Mouse (Mus musculus) kidney, embryonic 14.5 days (tissue): ENCODE data around the gene Mynn. TPM values are rescaled to one million over a fixed set of nuclear protein-coding genes. Genes with fewer than 3 reads are reported as not detected.
"Not testable (repeated sequence)": the region's sequence is repeated elsewhere in the genome, so short reads cannot be mapped to it uniquely, and the experiment has no call there.

ENCODE experiments used
- ATAC-seq: fragments of 200-750 bp; cut with Nextera tagmentation; 2 replicates; pipeline ENCODE4 v1.8.0; 2017; ENCODE audit warnings: moderate number of reproducible peaks, mild to moderate bottlenecking, moderate TSS enrichment, moderate library complexity; ENCODE audit not compliant: low FRiP score, low TSS enrichment
- H3K27ac ChIP-seq: fragments of 300-500 bp; sonication (generic); 2 replicates; pipeline ENCODE4 v1.5.1; 2014; ENCODE audit warnings: low read depth, mild to moderate bottlenecking, low read length, moderate library complexity, mixed read lengths
- H3K27me3 ChIP-seq: fragments of 300-500 bp; sonication (generic); 2 replicates; pipeline ENCODE4 v1.6.1; 2014; ENCODE audit warnings: mild to moderate bottlenecking, low read length; ENCODE audit not compliant: control insufficient read depth, insufficient read depth
- H3K36me3 ChIP-seq: fragments of 300-500 bp; sonication (generic); 2 replicates; pipeline ENCODE4 v1.6.1; 2014; ENCODE audit warnings: low read length, mixed read lengths; ENCODE audit not compliant: control insufficient read depth, insufficient read depth
- H3K4me1 ChIP-seq: fragments of 300-500 bp; sonication (generic); 2 replicates; pipeline ENCODE4 v1.6.1; 2014; ENCODE audit warnings: low read length, mixed read lengths; ENCODE audit not compliant: control insufficient read depth, insufficient read depth
- H3K4me2 ChIP-seq: fragments of 300-500 bp; sonication (generic); replicated peaks from 2 replicates; pipeline ENCODE4 v1.6.1; 2014; ENCODE audit warnings: low read depth, mild to moderate bottlenecking, low read length
- H3K4me3 ChIP-seq: fragments of 300-500 bp; sonication (generic); 2 replicates; pipeline ENCODE4 v1.5.1; 2014; ENCODE audit warnings: mild to moderate bottlenecking, low read length
- H3K9ac ChIP-seq: fragments of 300-500 bp; sonication (generic); 2 replicates; pipeline ENCODE4 v1.6.1; 2014; ENCODE audit warnings: low read depth, mild to moderate bottlenecking, low read length, moderate library complexity
- H3K9me3 ChIP-seq: fragments of 300-500 bp; sonication (generic); 2 replicates; pipeline ENCODE4 v1.6.1; 2016; ENCODE audit warnings: low read length; ENCODE audit not compliant: control insufficient read depth
- WGBS: fragments of 180-500 bp; shearing (Covaris S2); extraction: QIAGEN DNeasy Blood & Tissue Kit; methylation state at CpG from one replicate; pipeline ENCODE4 v1.1.7; 2014; 5-methylcytosine and 5-hydroxymethylcytosine counted together
- polyA plus RNA-seq: library from polyadenylated mRNA; unstranded; fragments of >200 nt; fragmentation: Nextera tagmentation; extraction: Ambion mirVana; gene quantifications from 2 replicates; pipeline ENCODE4 v1.2.1, GENCODE M21; 2014

The Mynn gene
- polyA plus RNA-seq, result 27.2 and 38.1 TPM in 2 replicates

GRCm38 (mm10) chr3:30602065-30602739 lies at the start of gene Mynn:
Mynn (plus strand) TSS chr3:30602065.
- peak within 1 kb of the TSS; percentile 87 for H3K9ac ChIP-seq
- H3K36me3 ChIP-seq, result peaks cover 16% of the 10 kb centered on the region
- ATAC-seq, result peak; percentile 93
- under 1% methylated on average over 40 of the region's 40 CpGs for WGBS
- peak within 1 kb of the TSS; percentile 93 for H3K4me2 ChIP-seq
- no peaks in the 10 kb centered on the region; the same call in 1 of the 2 replicates for H3K27me3 ChIP-seq
- peak within 1 kb of the TSS; percentile 74 for H3K4me3 ChIP-seq
- H3K4me1 ChIP-seq, result peaks cover 5% of the 10 kb centered on the region; the same call in 1 of the 2 replicates
- no peaks in the 10 kb centered on the region for H3K9me3 ChIP-seq
- H3K27ac ChIP-seq, result peak within 1 kb of the TSS; percentile 97

- H3K36me3 ChIP-seq, result no peaks in the 10 kb centered on the region
- H3K4me1 ChIP-seq, result no peaks in the 10 kb centered on the region
- no peaks in the 10 kb centered on the region for H3K27me3 ChIP-seq
- no peak overlapping the region for H3K27ac ChIP-seq
- ATAC-seq, result no peak
- 46% methylated on average over 6 of the region's 6 CpGs for WGBS
- H3K4me3 ChIP-seq, result no peak overlapping the region
- H3K4me2 ChIP-seq, result no peak overlapping the region
- no peaks in the 10 kb centered on the region for H3K9me3 ChIP-seq
- no peak overlapping the region for H3K9ac ChIP-seq
These were observed 48.1 kb upstream of the Mynn start for GRCm38 (mm10) chr3:30553741-30554140.

GRCm38 (mm10) chr3:30560677-30561314 lies 41.1 kb upstream of the Mynn start:
- Histone ChIP-seq H3K27me3 (no peaks in the 10 kb centered on the region), H3K4me3 (no peak overlapping the region), H3K36me3 (no peaks in the 10 kb centered on the region), H3K9me3 (no peaks in the 10 kb centered on the region), H3K9ac (no peak overlapping the region), H3K4me1 (no peaks in the 10 kb centered on the region), H3K27ac (no peak overlapping the region), H3K4me2 (no peak overlapping the region)
- no peak for ATAC-seq
- WGBS, result 56% methylated on average over 6 of the region's 6 CpGs

GRCm38 (mm10) chr3:30566333-30566732 lies 35.5 kb upstream of the Mynn start:
- 40% methylated on average over 1 of the region's 2 CpGs for WGBS

DNA sequence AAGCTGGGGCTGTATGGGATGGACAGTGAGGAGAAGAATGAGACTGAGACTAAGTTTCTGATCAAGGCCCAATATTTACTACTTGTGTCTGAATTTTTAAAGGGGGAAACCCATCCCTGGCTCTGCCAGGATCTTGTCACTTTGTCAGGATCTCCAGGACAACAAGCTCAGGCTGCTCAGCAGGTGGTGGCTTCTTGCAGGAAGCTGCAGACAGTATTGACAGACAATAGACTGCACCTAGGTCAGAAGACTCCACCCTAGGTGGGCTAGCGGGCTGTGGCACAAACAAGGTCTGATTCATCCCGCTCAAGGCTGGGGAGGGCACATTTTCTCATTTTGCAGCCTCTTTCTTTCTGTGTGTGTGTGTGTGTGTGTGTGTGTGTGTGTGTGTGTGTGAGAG lies 28.3 kb upstream of the Mynn start:
- Histone ChIP-seq H3K27ac (no peak overlapping the region), H3K4me2 (no peak overlapping the region), H3K9me3 (no peaks in the 10 kb centered on the region), H3K4me1 (no peaks in the 10 kb centered on the region), H3K9ac (no peak overlapping the region), H3K36me3 (no peaks in the 10 kb centered on the region), H3K27me3 (no peaks in the 10 kb centered on the region), H3K4me3 (no peak overlapping the region)
- 11% methylated on average over 2 of the region's 2 CpGs for WGBS
- no peak for ATAC-seq

More at GRCm38 (mm10) chr3:30566333-30566732, 35.5 kb upstream of the Mynn start:
- not testable (repeated sequence) for H3K9me3 ChIP-seq, H3K27me3 ChIP-seq, H3K27ac ChIP-seq, H3K4me3 ChIP-seq, ATAC-seq, H3K4me1 ChIP-seq, H3K4me2 ChIP-seq, H3K9ac ChIP-seq, H3K36me3 ChIP-seq

DNA sequence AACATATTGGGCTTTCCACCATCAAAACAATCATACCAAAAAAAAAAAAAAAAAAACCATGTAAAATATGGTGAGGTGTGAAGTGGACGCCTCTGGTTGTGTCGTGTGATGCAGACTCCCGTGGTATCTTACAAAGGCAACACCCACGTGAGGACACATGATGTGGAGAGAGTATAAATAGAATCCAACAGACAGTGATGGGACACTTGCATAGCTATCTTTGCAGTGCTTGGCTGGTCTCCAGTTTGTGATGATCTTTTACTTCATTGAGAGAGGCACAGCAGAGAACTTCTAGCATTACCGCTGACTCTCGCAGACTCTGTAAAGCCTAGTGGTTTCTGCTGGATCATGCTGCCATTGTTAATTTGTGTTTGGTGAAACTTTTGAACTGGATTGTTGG lies 13.0 kb upstream of the Mynn start:
- Histone ChIP-seq H3K27ac (no peak overlapping the region), H3K27me3 (no peaks in the 10 kb centered on the region), H3K4me1 (no peaks in the 10 kb centered on the region), H3K9ac (no peak overlapping the region), H3K4me2 (no peak overlapping the region), H3K36me3 (no peaks in the 10 kb centered on the region), H3K9me3 (no peaks in the 10 kb centered on the region), H3K4me3 (no peak overlapping the region)
- ATAC-seq, result no peak
- 90% methylated on average over 6 of the region's 6 CpGs for whole genome bisulfite sequencing

DNA sequence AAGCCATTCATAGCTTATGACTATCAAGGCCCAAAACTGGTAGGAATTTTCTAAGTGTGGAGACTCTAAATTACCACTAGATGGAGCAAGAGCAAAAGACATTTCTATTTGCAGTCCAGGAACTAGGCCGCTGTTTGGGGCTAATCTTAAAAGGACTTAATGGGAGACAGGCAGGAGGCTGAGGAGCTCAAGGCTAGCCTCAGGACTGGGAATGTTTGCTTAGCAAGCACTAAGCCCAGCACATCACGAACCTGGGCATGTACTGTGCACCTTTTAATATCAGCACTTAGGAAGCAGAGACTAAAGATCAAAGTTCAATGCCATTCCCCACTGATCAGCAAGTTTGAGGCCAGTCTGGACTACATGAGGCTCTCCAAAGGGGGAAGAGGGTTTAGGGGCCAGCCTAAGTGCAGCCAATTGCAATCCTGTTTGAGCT lies 9.4 kb upstream of the Mynn start:
- H3K4me3 ChIP-seq, result no peak overlapping the region
- no peak overlapping the region for H3K27ac ChIP-seq
- no peaks in the 10 kb centered on the region for H3K27me3 ChIP-seq
- 1% methylated on average over 2 of the region's 2 CpGs for WGBS
- no peak overlapping the region for H3K4me2 ChIP-seq
- peak; percentile 48 for ATAC-seq
- no peaks in the 10 kb centered on the region; the same call in 1 of the 2 replicates for H3K4me1 ChIP-seq
- no peaks in the 10 kb centered on the region for H3K36me3 ChIP-seq
- no peak overlapping the region for H3K9ac ChIP-seq
- no peaks in the 10 kb centered on the region for H3K9me3 ChIP-seq

DNA sequence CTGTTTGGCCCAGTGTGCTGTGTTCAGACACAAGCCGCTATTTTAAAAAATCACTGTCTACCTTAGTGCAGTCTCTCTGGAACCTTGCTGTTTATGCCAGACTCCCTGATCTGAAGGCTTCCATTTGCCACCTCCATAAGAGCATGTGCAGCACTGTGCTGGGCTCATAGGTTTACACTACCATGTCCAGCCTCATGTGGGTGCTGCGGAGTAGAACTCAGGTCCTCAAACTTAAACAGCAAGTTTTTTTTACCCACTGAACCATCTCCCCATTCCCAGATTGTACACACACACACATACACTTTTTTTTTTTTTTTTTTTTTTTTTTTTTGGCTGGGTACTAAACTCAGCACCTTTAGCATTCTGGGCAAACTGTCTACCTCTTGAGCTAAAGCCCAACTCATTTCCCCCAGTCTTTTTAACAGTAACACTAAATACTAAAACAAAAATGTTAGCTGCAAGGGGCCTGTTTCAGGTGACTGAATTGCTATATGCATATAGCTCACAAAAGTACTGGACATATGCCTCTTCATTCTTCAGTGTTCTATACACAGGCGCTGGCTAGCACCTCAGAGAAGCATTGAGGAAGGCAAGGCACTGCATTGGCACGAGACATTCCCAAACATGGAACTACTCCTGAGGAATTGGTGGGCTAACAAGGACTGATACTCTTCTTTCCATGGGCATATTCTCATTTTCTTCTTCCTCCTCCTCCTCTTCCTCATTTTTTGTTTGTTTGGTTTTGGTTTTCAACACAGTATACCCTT lies 8.0 kb upstream of the Mynn start:
- H3K4me3 ChIP-seq, result no peak overlapping the region
- no peaks in the 10 kb centered on the region for H3K36me3 ChIP-seq

More for the DNA sequence above, 8.0 kb upstream of the Mynn start:
- 73% methylated on average over 4 of the region's 4 CpGs for WGBS
- H3K4me1 ChIP-seq, result no peaks in the 10 kb centered on the region; the same call in 1 of the 2 replicates
- no peak overlapping the region for H3K9ac ChIP-seq
- no peak overlapping the region for H3K27ac ChIP-seq
- no peak overlapping the region for H3K4me2 ChIP-seq
- H3K9me3 ChIP-seq, result no peaks in the 10 kb centered on the region
- H3K27me3 ChIP-seq, result no peaks in the 10 kb centered on the region; the same call in 1 of the 2 replicates
- ATAC-seq, result peak; percentile 16; the same call in 1 of the 2 replicates
